Mouse (Mus musculus) heart, embryonic 16.5 days (tissue): ENCODE measurements around the gene Cldn2. TPM values are rescaled to one million over a fixed set of nuclear protein-coding genes. Genes with fewer than 3 reads are reported as not detected.
A peak's percentile ranks its signal among the peaks of the same experiment; 100 is the strongest.

Source experiments
- ATAC-seq: fragments of 200-750 bp; cut with Nextera tagmentation; replicated peaks from 2 replicates; pipeline ENCODE4 v1.8.0; 2017; ENCODE audit warnings: moderate number of reproducible peaks; ENCODE audit not compliant: insufficient read depth, low FRiP score; ENCODE audit errors: extremely low read depth
- H3K27ac ChIP-seq: fragments of 300-500 bp; sonication (generic); 2 replicates; pipeline ENCODE4 v1.5.1; 2014; ENCODE audit warnings: mild to moderate bottlenecking, low read length, control low read depth, moderate library complexity
- H3K27me3 ChIP-seq: fragments of 300-500 bp; sonication (generic); 2 replicates; pipeline ENCODE4 v1.6.1; 2014; ENCODE audit warnings: low read length, mixed read lengths; ENCODE audit not compliant: control insufficient read depth, insufficient read depth
- H3K36me3 ChIP-seq: fragments of 300-500 bp; sonication (generic); 2 replicates; pipeline ENCODE4 v1.6.1; 2014; ENCODE audit not compliant: control insufficient read depth, insufficient read depth
- H3K4me1 ChIP-seq: fragments of 300-500 bp; sonication (generic); 2 replicates; pipeline ENCODE4 v1.6.1; 2014; ENCODE audit warnings: low read length, mixed read lengths; ENCODE audit not compliant: control insufficient read depth, insufficient read depth
- H3K4me2 ChIP-seq: fragments of 300-500 bp; sonication (generic); 2 replicates; pipeline ENCODE4 v1.6.1; 2014; ENCODE audit warnings: low read depth, mild to moderate bottlenecking, control low read depth, low read length
- H3K4me3 ChIP-seq: fragments of 300-500 bp; sonication (generic); 2 replicates; pipeline ENCODE4 v1.5.1; 2014; ENCODE audit warnings: mild to moderate bottlenecking, control low read depth, low read length
- H3K9ac ChIP-seq: fragments of 300-500 bp; sonication (generic); 2 replicates; pipeline ENCODE4 v1.6.1; 2014; ENCODE audit warnings: low read length, control low read depth
- H3K9me3 ChIP-seq: fragments of 300-500 bp; sonication (generic); replicated peaks from 2 replicates; pipeline ENCODE4 v1.6.1; 2016; ENCODE audit warnings: low read length; ENCODE audit not compliant: control insufficient read depth
- WGBS: fragments of 180-500 bp; shearing (Covaris S2); extraction: QIAGEN DNeasy Blood & Tissue Kit; methylation state at CpG from one replicate; pipeline ENCODE4 v1.1.7; 2014; 5-methylcytosine and 5-hydroxymethylcytosine counted together
- polyA plus RNA-seq: library from polyadenylated mRNA; unstranded; fragments of >200 nt; fragmentation: Nextera tagmentation; extraction: Ambion mirVana; gene quantifications from 2 replicates; pipeline ENCODE4 v1.2.1, GENCODE M21; 2015

Gene Cldn2
- polyA plus RNA-seq, 1 experiment from 2014 or later: 0.58 TPM

DNA sequence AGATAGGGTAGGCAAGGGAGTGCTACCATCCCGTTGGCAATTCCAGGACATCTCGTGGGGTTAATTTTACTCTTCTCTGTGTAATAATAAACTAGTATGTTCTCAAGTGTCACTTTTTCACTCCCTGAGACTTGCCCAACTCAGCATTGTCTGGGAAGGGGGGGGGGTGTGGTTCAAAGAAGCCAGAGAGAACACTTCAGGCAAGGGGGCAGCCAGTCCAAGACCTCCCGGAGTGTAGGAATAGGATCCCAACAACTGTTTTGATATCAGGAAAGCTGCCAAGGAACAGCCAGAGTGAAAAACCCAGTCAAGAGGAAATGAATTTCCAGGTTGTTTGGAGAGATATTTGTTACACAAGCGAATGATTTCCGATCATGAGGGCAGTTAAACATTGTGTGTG lies 14.6 kb downstream of the Cldn2 start:
- 59% methylated on average over 5 of the region's 5 CpGs for WGBS
- Histone ChIP-seq H3K9me3 (no peaks in the 10 kb centered on the region), H3K4me1 (no peaks in the 10 kb centered on the region), H3K9ac (no peak overlapping the region), H3K4me2 (no peak overlapping the region), H3K27ac (no peak overlapping the region), H3K36me3 (no peaks in the 10 kb centered on the region), H3K27me3 (no peaks in the 10 kb centered on the region), H3K4me3 (no peak overlapping the region)
- ATAC-seq: no peak

DNA sequence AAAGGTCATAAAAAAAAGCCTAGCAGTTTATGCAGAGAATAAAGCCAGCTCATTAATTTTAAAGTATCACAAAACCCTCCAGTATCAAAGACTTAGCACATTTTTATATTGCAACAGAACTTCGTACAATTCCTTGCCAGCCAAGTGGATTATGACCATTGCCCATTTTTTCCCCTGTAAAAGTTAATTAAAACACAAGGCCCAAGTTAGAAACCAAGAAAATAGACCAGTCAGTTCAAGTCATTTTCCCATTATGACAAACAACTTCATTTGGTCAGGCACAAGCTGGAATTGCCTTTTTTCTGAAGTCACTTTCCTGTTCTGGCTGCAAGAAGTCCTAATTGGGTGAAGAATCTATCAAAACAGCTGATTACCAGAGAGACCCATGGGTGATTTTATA lies 24.8 kb downstream of the Cldn2 start:
- ATAC-seq: no peak
- no peaks in the 10 kb centered on the region for H3K27me3 ChIP-seq
- no peak overlapping the region for H3K4me2 ChIP-seq
- no peaks in the 10 kb centered on the region for H3K9me3 ChIP-seq
- H3K36me3 ChIP-seq: peaks cover 6% of the 10 kb centered on the region; the same call in 1 of the 2 replicates
- no peak overlapping the region for H3K27ac ChIP-seq
- H3K9ac ChIP-seq: no peak overlapping the region
- no peak overlapping the region for H3K4me3 ChIP-seq
- WGBS: 80% methylated on average over 1 of the region's 1 CpGs
- no peaks in the 10 kb centered on the region for H3K4me1 ChIP-seq

- Histone ChIP-seq H3K4me1 (no peaks in the 10 kb centered on the region), H3K4me2 (no peak overlapping the region), H3K4me3 (no peak overlapping the region), H3K27ac (no peak overlapping the region), H3K27me3 (no peaks in the 10 kb centered on the region), H3K36me3 (peaks cover 6% of the 10 kb centered on the region; the same call in 1 of the 2 replicates), H3K9ac (no peak overlapping the region), H3K9me3 (no peaks in the 10 kb centered on the region)
- ATAC-seq: no peak
- 66% methylated on average over 4 of the region's 4 CpGs for WGBS
Observed at GRCm38 (mm10) chrX:139826926-139827325, 26.3 kb downstream of the Cldn2 start.

GRCm38 (mm10) chrX:139828363-139829092 lies 27.9 kb downstream of the Cldn2 start:
- ATAC-seq: no peak
- 86% methylated on average over 6 of the region's 6 CpGs for WGBS
- H3K4me2 ChIP-seq: no peak overlapping the region
- H3K4me1 ChIP-seq: no peaks in the 10 kb centered on the region
- no peak overlapping the region for H3K27ac ChIP-seq
- no peaks in the 10 kb centered on the region for H3K9me3 ChIP-seq
- no peaks in the 10 kb centered on the region for H3K27me3 ChIP-seq
- H3K36me3 ChIP-seq: peaks cover 5% of the 10 kb centered on the region; the same call in 1 of the 2 replicates
- no peak overlapping the region for H3K9ac ChIP-seq
- H3K4me3 ChIP-seq: no peak overlapping the region

DNA sequence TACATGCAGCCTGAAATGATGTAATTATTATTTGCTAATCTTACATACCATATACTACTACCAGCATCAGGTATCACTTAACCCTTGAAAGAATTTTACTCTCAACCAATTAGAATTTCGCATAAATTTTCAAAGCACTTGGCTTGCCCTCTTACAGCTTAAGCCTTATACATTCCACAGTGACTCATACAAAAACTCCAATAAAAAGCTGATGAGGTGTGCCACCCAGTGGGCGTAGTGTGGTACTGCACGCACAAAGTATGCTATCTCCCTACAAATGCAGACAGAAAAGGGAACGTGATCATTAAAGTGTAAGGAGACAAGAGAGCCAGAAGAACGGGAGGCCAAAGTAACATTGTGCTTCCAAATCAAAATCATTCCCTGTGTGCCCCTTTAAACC lies 31.8 kb downstream of the Cldn2 start:
- no peaks in the 10 kb centered on the region for H3K4me1 ChIP-seq
- no peak overlapping the region for H3K4me3 ChIP-seq
- H3K36me3 ChIP-seq: peaks cover 5% of the 10 kb centered on the region; the same call in 1 of the 2 replicates
- H3K4me2 ChIP-seq: no peak overlapping the region
- no peak overlapping the region for H3K27ac ChIP-seq
- H3K9me3 ChIP-seq: no peaks in the 10 kb centered on the region
- WGBS: 18% methylated on average over 5 of the region's 5 CpGs
- ATAC-seq: 0 out of 2 replicates have a peak, but pooled peaks have one; percentile 14
- no peaks in the 10 kb centered on the region for H3K27me3 ChIP-seq
- no peak overlapping the region for H3K9ac ChIP-seq

DNA sequence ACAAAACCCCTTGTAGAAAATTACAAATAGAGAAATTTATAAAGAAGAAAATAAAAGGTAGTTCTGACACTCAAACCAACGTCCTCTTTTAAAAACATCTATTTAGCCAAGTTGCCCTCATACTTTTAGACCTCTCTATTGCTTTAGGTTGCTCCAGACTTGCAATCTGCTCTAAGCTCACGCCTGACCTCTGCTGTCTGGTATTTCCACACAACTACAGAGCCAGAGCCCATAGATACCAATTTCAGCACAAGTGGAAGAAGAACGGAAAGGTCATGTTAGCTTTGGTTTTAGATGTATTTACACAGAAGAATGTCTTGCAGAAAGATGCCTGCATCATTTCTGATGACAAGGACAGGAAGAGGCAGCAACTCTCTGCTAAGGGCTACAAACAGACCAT lies 38.4 kb downstream of the Cldn2 start:
- Histone ChIP-seq H3K9me3 (no peaks in the 10 kb centered on the region), H3K4me3 (no peak overlapping the region), H3K27me3 (no peaks in the 10 kb centered on the region), H3K4me1 (no peaks in the 10 kb centered on the region), H3K27ac (no peak overlapping the region), H3K9ac (no peak overlapping the region), H3K36me3 (0 out of 2 replicates have a peak, but pooled peaks cover 2% of the 10 kb centered on the region), H3K4me2 (no peak overlapping the region)
- ATAC-seq: no peak
- 23% methylated on average over 3 of the region's 3 CpGs for WGBS

GRCm38 (mm10) chrX:139841091-139841490 lies 40.5 kb downstream of the Cldn2 start:
- Histone ChIP-seq H3K9me3 (no peaks in the 10 kb centered on the region), H3K27ac (no peak overlapping the region), H3K4me2 (no peak overlapping the region), H3K27me3 (no peaks in the 10 kb centered on the region), H3K9ac (no peak overlapping the region), H3K4me1 (no peaks in the 10 kb centered on the region), H3K4me3 (no peak overlapping the region), H3K36me3 (no peaks in the 10 kb centered on the region)
- 78% methylated on average over 6 of the region's 6 CpGs for WGBS
- no peak for ATAC-seq

GRCm38 (mm10) chrX:139854795-139855194 lies 54.2 kb downstream of the Cldn2 start:
- Histone ChIP-seq H3K9me3 (no peaks in the 10 kb centered on the region), H3K36me3 (no peaks in the 10 kb centered on the region), H3K4me3 (no peak overlapping the region), H3K4me1 (no peaks in the 10 kb centered on the region), H3K4me2 (no peak overlapping the region), H3K27ac (no peak overlapping the region), H3K27me3 (no peaks in the 10 kb centered on the region), H3K9ac (no peak overlapping the region)
- no peak for ATAC-seq
- 85% methylated on average over 4 of the region's 4 CpGs for WGBS

GRCm38 (mm10) chrX:139859402-139859801 lies 58.8 kb downstream of the Cldn2 start:
- 0 out of 2 replicates have a peak overlapping the region, but pooled peaks have one; percentile 39 for H3K27ac ChIP-seq
- no peaks in the 10 kb centered on the region for H3K36me3 ChIP-seq
- no peaks in the 10 kb centered on the region for H3K27me3 ChIP-seq
- WGBS: 35% methylated on average over 5 of the region's 5 CpGs
- peak; percentile 37; the same call in 1 of the 2 replicates for ATAC-seq
- H3K4me1 ChIP-seq: no peaks in the 10 kb centered on the region
- H3K9me3 ChIP-seq: no peaks in the 10 kb centered on the region
- H3K4me2 ChIP-seq: no peak overlapping the region
- H3K9ac ChIP-seq: no peak overlapping the region
- H3K4me3 ChIP-seq: no peak overlapping the region
